Mouse (Mus musculus) mouse embryonic stem cell (cell line): ENCODE results near the gene Osbpl8.
"Not testable (repeated sequence)": the region's sequence is repeated elsewhere in the genome, so short reads cannot be mapped to it uniquely, and the experiment has no call there.

Source experiments
- in situ Hi-C, 2 experiments: fragments of 300-500 bp; cut with MboI; formaldehyde crosslinking; loops; 1 replicate in 1 of 2; 3 replicates in 1 of 2; pipeline ENCODE4 v1.14.3; 2019 to 2020; ENCODE audit warnings: low sequenced_read_pairs in 2 of 2, low pct_unique_long_range_greater_than_20kb in 1 of 2, mixed read lengths in 1 of 2; ENCODE audit not compliant: unreplicated experiment in 1 of 2

Gene Osbpl8

GRCm38 (mm10) chr10:111173589-111174247 lies 9.2 kb downstream of the Osbpl8 start:
- in situ Hi-C loops: no loop called here

GRCm38 (mm10) chr10:111177336-111177735 lies 12.8 kb downstream of the Osbpl8 start:
- in situ Hi-C loops: no loop called here

- in situ Hi-C loops: no loop called here
Observed at GRCm38 (mm10) chr10:111178024-111178423, 13.5 kb downstream of the Osbpl8 start.

- in situ Hi-C loops: no loop called here
Observed at GRCm38 (mm10) chr10:111180633-111181032, 16.1 kb downstream of the Osbpl8 start.

GRCm38 (mm10) chr10:111183634-111184270 lies 19.2 kb downstream of the Osbpl8 start:
- in situ Hi-C loops: no loop called here

GRCm38 (mm10) chr10:111185574-111186269 lies 21.2 kb downstream of the Osbpl8 start:
- in situ Hi-C loops: no loop called here

GRCm38 (mm10) chr10:111189022-111189555 lies 24.5 kb downstream of the Osbpl8 start:
- in situ Hi-C loops: no loop called here

GRCm38 (mm10) chr10:111190110-111190795 lies 25.7 kb downstream of the Osbpl8 start:
- in situ Hi-C loops: no loop called here

- in situ Hi-C loops: no loop called here
Observed at GRCm38 (mm10) chr10:111193536-111193935, 29.0 kb downstream of the Osbpl8 start.

- in situ Hi-C loops: no loop called here
Observed at GRCm38 (mm10) chr10:111196191-111196590, 31.6 kb downstream of the Osbpl8 start.

GRCm38 (mm10) chr10:111198705-111199104 lies 34.2 kb downstream of the Osbpl8 start:
- in situ Hi-C loops: not testable (repeated sequence)

GRCm38 (mm10) chr10:111201120-111201519 lies 36.6 kb downstream of the Osbpl8 start:
- in situ Hi-C loops: no loop called here

- in situ Hi-C loops: no loop called here
Observed at GRCm38 (mm10) chr10:111201666-111202065, 37.1 kb downstream of the Osbpl8 start.

- in situ Hi-C loops: no loop called here
Observed at GRCm38 (mm10) chr10:111204089-111204488, 39.5 kb downstream of the Osbpl8 start.

- in situ Hi-C loops: no loop called here
Observed at GRCm38 (mm10) chr10:111205421-111205820, 40.9 kb downstream of the Osbpl8 start.

GRCm38 (mm10) chr10:111207386-111207785 lies 42.8 kb downstream of the Osbpl8 start:
- in situ Hi-C loops: no loop called here

- in situ Hi-C loops: no loop called here
Observed at GRCm38 (mm10) chr10:111214084-111214483, 49.5 kb downstream of the Osbpl8 start.

GRCm38 (mm10) chr10:111214696-111215095 lies 50.1 kb downstream of the Osbpl8 start:
- in situ Hi-C loops: no loop called here

GRCm38 (mm10) chr10:111215572-111215971 lies 51.0 kb downstream of the Osbpl8 start:
- in situ Hi-C loops: no loop called here
